Mouse (Mus musculus): ENCODE data around the gene 1700037H04Rik.

- TF ChIP-seq MAFK (IDR thresholded peaks at IDR 0.05; ENCODE audit: insufficient read depth, low read depth, low read length) (no peak), ZNF384 (IDR thresholded peaks at IDR 0.05; ENCODE audit: low read depth, low read length) (no peak), HCFC1 (IDR thresholded peaks at IDR 0.05; ENCODE audit: borderline replicate concordance, insufficient read depth, low read length) (no peak), ZC3H11A (IDR thresholded peaks at IDR 0.05; ENCODE audit: borderline replicate concordance, low read depth, low read length) (no peak)
These were observed 49.4 kb upstream of the 1700037H04Rik start for GRCm38 (mm10) chr2:131209125-131209795.

Data from ES-E14 (cell line).